Mouse (Mus musculus) myocyte (in vitro differentiated cells): Measurements from ENCODE around the gene Cd3g. TPM values are rescaled to one million over a fixed set of nuclear protein-coding genes. Genes with fewer than 3 reads are reported as not detected.

ENCODE experiments used
- H3K27me3 ChIP-seq: one replicate; pipeline ENCODE4 v1.6.1; 2011; ENCODE audit not compliant: control insufficient read depth, insufficient read depth, insufficient read length
- H3K36me3 ChIP-seq: one replicate; pipeline ENCODE4 v1.6.1; 2011; ENCODE audit not compliant: control insufficient read depth, insufficient read depth
- H3K4me2 ChIP-seq: one replicate; pipeline ENCODE4 v1.6.1; 2011; ENCODE audit warnings: low read depth, control low read depth
- H3K4me3 ChIP-seq: one replicate; pipeline ENCODE4 v1.5.1; 2011; ENCODE audit warnings: mild to moderate bottlenecking, control low read depth, moderate library complexity
- H3K79me2 ChIP-seq: one replicate; pipeline ENCODE4 v1.6.1; 2011; ENCODE audit not compliant: control insufficient read depth, insufficient read depth
- H3ac ChIP-seq: one replicate; pipeline ENCODE4 v1.6.1; 2011; ENCODE audit not compliant: control insufficient read depth, insufficient read length
- CEBPB ChIP-seq: IDR thresholded peaks from 2 replicates; pipeline ENCODE4 v1.6.1; 2011; ENCODE audit warnings: mild to moderate bottlenecking, moderate library complexity; ENCODE audit not compliant: poor library complexity, insufficient read depth, severe bottlenecking
- E2F4 ChIP-seq: IDR thresholded peaks from one replicate; pipeline ENCODE4 v1.6.1; 2011; ENCODE audit warnings: mild to moderate bottlenecking, control low read depth, moderate library complexity; ENCODE audit not compliant: insufficient read depth
- MAX ChIP-seq: IDR thresholded peaks from one replicate; pipeline ENCODE4 v1.6.1; 2011; ENCODE audit warnings: low read depth, mild to moderate bottlenecking, control low read depth
- MYOD1 ChIP-seq, 3 experiments: IDR thresholded peaks; one replicate each; pipeline ENCODE4 v1.6.1; 2011; ENCODE audit warnings: control low read depth in 2 of 3, low read depth in 2 of 3, mild to moderate bottlenecking in 2 of 3, moderate library complexity in 1 of 3; ENCODE audit not compliant: insufficient read length in 2 of 3, control insufficient read depth in 1 of 3
- MYOG ChIP-seq, 3 experiments: IDR thresholded peaks; one replicate each; pipeline ENCODE4 v1.6.1; 2011; ENCODE audit warnings: control low read depth in 2 of 3, low read depth in 2 of 3, mild to moderate bottlenecking in 2 of 3; ENCODE audit not compliant: insufficient read length in 2 of 3, control insufficient read depth in 1 of 3, insufficient read depth in 1 of 3
- POLR2A ChIP-seq: IDR thresholded peaks from one replicate; pipeline ENCODE4 v1.6.1; 2011; ENCODE audit warnings: low read depth, mild to moderate bottlenecking, control low read depth, moderate library complexity; ENCODE audit not compliant: insufficient read length
- POLR2AphosphoS2 ChIP-seq: IDR thresholded peaks from one replicate; pipeline ENCODE4 v1.6.1; 2011; ENCODE audit warnings: low read depth, control low read depth; ENCODE audit not compliant: insufficient read length
- REST ChIP-seq: IDR thresholded peaks from one replicate; pipeline ENCODE4 v1.6.1; 2011; ENCODE audit warnings: mild to moderate bottlenecking, control low read depth, moderate library complexity; ENCODE audit not compliant: insufficient read depth, insufficient read length
- SRF ChIP-seq: IDR thresholded peaks from one replicate; pipeline ENCODE4 v1.6.1; 2011; ENCODE audit warnings: low read depth; ENCODE audit not compliant: control insufficient read depth, insufficient read length
- TCF12 ChIP-seq: IDR thresholded peaks from one replicate; pipeline ENCODE4 v1.6.1; 2011; ENCODE audit warnings: mild to moderate bottlenecking, control low read depth; ENCODE audit not compliant: poor library complexity, insufficient read depth, severe bottlenecking
- TCF3 ChIP-seq: IDR thresholded peaks from one replicate; pipeline ENCODE4 v1.6.1; 2011; ENCODE audit warnings: low read depth, control low read depth; ENCODE audit not compliant: insufficient read length
- USF1 ChIP-seq: IDR thresholded peaks from one replicate; pipeline ENCODE4 v1.6.1; 2011; ENCODE audit warnings: low read depth, mild to moderate bottlenecking, control low read depth, moderate library complexity
- polyA plus RNA-seq: library from polyadenylated mRNA; unstranded; fragments of >200 nt; fragmentation: generic; extraction: Trizol; gene quantifications from one replicate; pipeline ENCODE4 v1.2.1, GENCODE M21; 2012; ENCODE audit warnings: missing spikeins

Cd3g gene
- polyA plus RNA-seq, 1 experiment, result 0.06 TPM

GRCm38 (mm10) chr9:44999776-45000175, 19.5 kb upstream of the Cd3g start:
- H3K27me3 ChIP-seq, result peaks cover 6% of the 10 kb centered on the region
- peak overlapping the region; percentile 52 for H3K4me2 ChIP-seq
- H3ac ChIP-seq, result no peak overlapping the region
- H3K36me3 ChIP-seq, result no peaks in the 10 kb centered on the region
- no peak for TF ChIP-seq REST
- TF ChIP-seq USF1, result no peak
- H3K4me3 ChIP-seq, result no peak overlapping the region
- H3K79me2 ChIP-seq, result no peaks in the 10 kb centered on the region

DNA sequence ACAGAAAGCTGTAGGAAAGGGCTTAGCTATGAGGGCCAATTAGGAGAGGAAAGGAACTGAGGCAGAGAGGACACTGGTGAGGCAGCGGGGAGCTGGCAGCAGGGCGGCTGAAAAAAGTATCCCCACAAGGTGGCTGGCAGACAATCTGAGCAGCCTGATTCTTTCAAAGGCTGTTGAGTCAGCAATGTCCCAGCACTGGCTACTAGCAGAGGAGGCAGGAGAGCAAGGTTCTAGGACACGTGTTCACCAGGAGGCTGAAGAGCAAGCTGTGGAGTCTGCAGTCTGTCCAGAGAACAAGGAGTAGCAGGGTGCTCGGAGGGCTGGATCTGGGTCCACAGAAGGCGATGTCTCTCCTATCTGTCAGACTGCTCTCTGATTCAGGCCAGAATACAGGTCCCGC, 18.9 kb upstream of the Cd3g start:
- Histone ChIP-seq H3ac (no peak overlapping the region), H3K79me2 (no peaks in the 10 kb centered on the region), H3K27me3 (peaks cover 6% of the 10 kb centered on the region), H3K4me3 (no peak overlapping the region), H3K36me3 (no peaks in the 10 kb centered on the region), H3K4me2 (no peak overlapping the region)
- TF ChIP-seq MAX (no peak), POLR2AphosphoS2 (no peak), TCF3 (no peak), E2F4 (no peak), TCF12 (no peak), USF1 (no peak)

GRCm38 (mm10) chr9:44998138-44998537, 17.9 kb upstream of the Cd3g start:
- no peak overlapping the region for H3K4me3 ChIP-seq
- H3K79me2 ChIP-seq, result no peaks in the 10 kb centered on the region
- peaks cover under 1% of the 10 kb centered on the region for H3K27me3 ChIP-seq
- no peak for TF ChIP-seq SRF
- TF ChIP-seq POLR2AphosphoS2, result no peak
- peak in 1 of 3 experiments; percentile 3 for TF ChIP-seq MYOG (IDR thresholded peaks at IDR 0.05; ENCODE audit: control insufficient read depth in 1 of 3, insufficient read depth in 1 of 3, insufficient read length in 2 of 3, low read depth in 2 of 3)
- TF ChIP-seq TCF3, result no peak
- TF ChIP-seq CEBPB, result no peak
- peak in 1 of 3 experiments; percentile 20 for TF ChIP-seq MYOD1 (IDR thresholded peaks at IDR 0.05; ENCODE audit: control insufficient read depth in 1 of 3, insufficient read length in 2 of 3, low read depth in 2 of 3)
- no peaks in the 10 kb centered on the region for H3K36me3 ChIP-seq
- no peak overlapping the region for H3K4me2 ChIP-seq
- H3ac ChIP-seq, result no peak overlapping the region

- H3K79me2 ChIP-seq, result no peaks in the 10 kb centered on the region
- H3K36me3 ChIP-seq, result no peaks in the 10 kb centered on the region
- no peak for TF ChIP-seq POLR2AphosphoS2
- TF ChIP-seq POLR2A, result no peak
- TF ChIP-seq CEBPB, result no peak
- no peak for TF ChIP-seq MYOG (IDR thresholded peaks at IDR 0.05; ENCODE audit: control insufficient read depth in 1 of 3, insufficient read depth in 1 of 3, insufficient read length in 2 of 3, low read depth in 2 of 3)
- TF ChIP-seq USF1, result no peak
- TF ChIP-seq MAX, result no peak
- no peak for TF ChIP-seq SRF
- TF ChIP-seq TCF3, result no peak
- TF ChIP-seq REST, result no peak
- TF ChIP-seq TCF12, result no peak
- no peak for TF ChIP-seq MYOD1 (IDR thresholded peaks at IDR 0.05; ENCODE audit: control insufficient read depth in 1 of 3, insufficient read length in 2 of 3, low read depth in 2 of 3)
- TF ChIP-seq E2F4, result no peak
- H3K4me3 ChIP-seq, result no peak overlapping the region
- H3ac ChIP-seq, result no peak overlapping the region
- H3K27me3 ChIP-seq, result no peaks in the 10 kb centered on the region
- H3K4me2 ChIP-seq, result no peak overlapping the region
Measured at GRCm38 (mm10) chr9:44996590-44996989, 16.4 kb upstream of the Cd3g start.

DNA sequence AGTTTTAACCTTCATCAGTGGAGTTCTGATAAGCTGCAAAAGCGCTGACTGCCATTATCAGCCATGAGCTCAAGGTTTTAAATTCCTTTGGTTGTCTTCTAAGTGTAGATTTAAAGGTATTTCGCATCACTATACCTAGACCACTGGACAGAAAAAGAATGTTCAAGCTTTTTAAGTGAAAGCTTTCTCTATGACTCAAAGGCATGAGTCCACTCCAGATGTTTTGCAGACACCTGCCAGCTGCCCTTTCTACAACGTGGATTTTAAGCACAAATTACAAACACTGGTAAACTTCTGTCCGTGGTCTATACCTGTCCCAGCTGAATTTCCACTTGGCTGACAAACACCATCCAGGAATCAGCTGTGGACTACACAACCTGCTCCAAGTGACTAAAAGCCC, 14.7 kb upstream of the Cd3g start:
- TF ChIP-seq USF1, result no peak
- TF ChIP-seq CEBPB, result no peak
- no peak for TF ChIP-seq POLR2A
- TF ChIP-seq POLR2AphosphoS2, result no peak
- TF ChIP-seq TCF3, result no peak
- TF ChIP-seq MAX, result no peak
- no peak for TF ChIP-seq MYOD1 (IDR thresholded peaks at IDR 0.05; ENCODE audit: control insufficient read depth in 1 of 3, insufficient read length in 2 of 3, low read depth in 2 of 3)
- no peak for TF ChIP-seq MYOG (IDR thresholded peaks at IDR 0.05; ENCODE audit: control insufficient read depth in 1 of 3, insufficient read depth in 1 of 3, insufficient read length in 2 of 3, low read depth in 2 of 3)
- TF ChIP-seq REST, result no peak
- Histone ChIP-seq H3K36me3 (no peaks in the 10 kb centered on the region), H3ac (no peak overlapping the region), H3K4me3 (no peak overlapping the region), H3K4me2 (no peak overlapping the region), H3K79me2 (no peaks in the 10 kb centered on the region), H3K27me3 (no peaks in the 10 kb centered on the region)

DNA sequence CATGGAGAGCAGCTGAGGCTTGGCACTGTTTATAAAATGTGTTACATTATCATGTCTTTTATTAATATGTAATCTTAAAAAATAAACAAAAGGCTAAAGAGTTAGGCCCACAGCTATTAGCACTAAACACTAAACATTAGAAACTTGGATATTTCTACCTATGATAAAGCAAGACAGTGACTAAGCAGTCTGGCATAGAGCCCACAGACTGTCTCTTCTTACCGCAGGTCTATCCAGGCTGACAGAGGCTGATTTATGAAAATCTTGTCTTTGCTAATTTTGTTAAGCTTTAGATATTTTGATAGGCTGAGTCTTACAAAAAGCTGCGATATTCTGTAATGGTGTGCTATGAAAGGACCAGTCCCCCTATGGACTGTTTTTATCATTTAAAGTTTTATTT, 13.0 kb upstream of the Cd3g start:
- H3K79me2 ChIP-seq, result no peaks in the 10 kb centered on the region

More for the DNA sequence above, 13.0 kb upstream of the Cd3g start:
- Histone ChIP-seq H3K27me3 (no peaks in the 10 kb centered on the region), H3K36me3 (no peaks in the 10 kb centered on the region), H3ac (no peak overlapping the region), H3K4me2 (no peak overlapping the region), H3K4me3 (no peak overlapping the region)
- TF ChIP-seq POLR2AphosphoS2 (no peak), SRF (no peak)
